Mouse (Mus musculus) cerebellum, adult 2 months (tissue): ENCODE results near the gene Ccdc188.

Source experiments
- CTCF ChIP-seq: fragments of 200-500 bp; IDR thresholded peaks from 2 replicates; pipeline ENCODE4 v1.5.1; 2011; ENCODE audit warnings: low read depth, mild to moderate bottlenecking, control low read depth, low read length, moderate library complexity, borderline replicate concordance; ENCODE audit not compliant: insufficient read depth
- POLR2A ChIP-seq: fragments of 200-500 bp; IDR thresholded peaks from 2 replicates; pipeline ENCODE4 v1.6.1; 2011; ENCODE audit warnings: low read length, control low read depth, borderline replicate concordance; ENCODE audit not compliant: insufficient read depth

DNA sequence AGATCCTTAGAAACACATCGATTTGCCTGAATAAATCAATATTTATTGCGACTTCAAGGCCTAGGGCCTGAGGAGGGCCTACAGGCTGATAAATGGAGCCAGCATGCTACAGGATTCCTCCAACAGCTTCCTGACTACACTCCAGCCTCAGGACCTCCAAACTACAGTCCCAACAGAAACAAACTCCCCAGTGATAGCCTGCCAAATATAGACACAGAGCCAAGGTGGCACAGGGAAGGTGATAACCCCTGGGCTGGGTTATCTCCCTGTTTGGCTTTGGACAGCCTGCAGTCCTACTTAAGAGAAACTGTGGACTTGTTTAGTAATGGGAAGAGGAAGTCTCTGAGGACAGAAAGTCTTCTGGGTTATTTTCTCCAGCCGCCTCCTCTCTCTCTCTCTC, 30.5 kb upstream of the Ccdc188 start:
- TF ChIP-seq CTCF (no peak), POLR2A (no peak)
